Mouse (Mus musculus) myocyte (in vitro differentiated cells): Measurements from ENCODE around the gene Shisa7. TPM values are rescaled to one million over a fixed set of nuclear protein-coding genes. Genes with fewer than 3 reads are reported as not detected.
A peak's percentile ranks its signal among the peaks of the same experiment; 100 is the strongest.
"Not testable (repeated sequence)": the region's sequence is repeated elsewhere in the genome, so short reads cannot be mapped to it uniquely, and the experiment has no call there.

Experiments used
- H3K27me3 ChIP-seq: one replicate; pipeline ENCODE4 v1.6.1; 2011; ENCODE audit not compliant: control insufficient read depth, insufficient read depth, insufficient read length
- H3K36me3 ChIP-seq: one replicate; pipeline ENCODE4 v1.6.1; 2011; ENCODE audit not compliant: control insufficient read depth, insufficient read depth
- H3K4me2 ChIP-seq: one replicate; pipeline ENCODE4 v1.6.1; 2011; ENCODE audit warnings: low read depth, control low read depth
- H3K4me3 ChIP-seq: one replicate; pipeline ENCODE4 v1.5.1; 2011; ENCODE audit warnings: mild to moderate bottlenecking, control low read depth, moderate library complexity
- H3K79me2 ChIP-seq: one replicate; pipeline ENCODE4 v1.6.1; 2011; ENCODE audit not compliant: control insufficient read depth, insufficient read depth
- H3ac ChIP-seq: one replicate; pipeline ENCODE4 v1.6.1; 2011; ENCODE audit not compliant: control insufficient read depth, insufficient read length
- CEBPB ChIP-seq: IDR thresholded peaks from 2 replicates; pipeline ENCODE4 v1.6.1; 2011; ENCODE audit warnings: mild to moderate bottlenecking, moderate library complexity; ENCODE audit not compliant: poor library complexity, insufficient read depth, severe bottlenecking
- E2F4 ChIP-seq: IDR thresholded peaks from one replicate; pipeline ENCODE4 v1.6.1; 2011; ENCODE audit warnings: mild to moderate bottlenecking, control low read depth, moderate library complexity; ENCODE audit not compliant: insufficient read depth
- MAX ChIP-seq: IDR thresholded peaks from one replicate; pipeline ENCODE4 v1.6.1; 2011; ENCODE audit warnings: low read depth, mild to moderate bottlenecking, control low read depth
- MYOD1 ChIP-seq, 3 experiments: IDR thresholded peaks; one replicate each; pipeline ENCODE4 v1.6.1; 2011; ENCODE audit warnings: control low read depth in 2 of 3, low read depth in 2 of 3, mild to moderate bottlenecking in 2 of 3, moderate library complexity in 1 of 3; ENCODE audit not compliant: insufficient read length in 2 of 3, control insufficient read depth in 1 of 3
- MYOG ChIP-seq, 3 experiments: IDR thresholded peaks; one replicate each; pipeline ENCODE4 v1.6.1; 2011; ENCODE audit warnings: control low read depth in 2 of 3, low read depth in 2 of 3, mild to moderate bottlenecking in 2 of 3; ENCODE audit not compliant: insufficient read length in 2 of 3, control insufficient read depth in 1 of 3, insufficient read depth in 1 of 3
- POLR2A ChIP-seq: IDR thresholded peaks from one replicate; pipeline ENCODE4 v1.6.1; 2011; ENCODE audit warnings: low read depth, mild to moderate bottlenecking, control low read depth, moderate library complexity; ENCODE audit not compliant: insufficient read length
- POLR2AphosphoS2 ChIP-seq: IDR thresholded peaks from one replicate; pipeline ENCODE4 v1.6.1; 2011; ENCODE audit warnings: low read depth, control low read depth; ENCODE audit not compliant: insufficient read length
- REST ChIP-seq: IDR thresholded peaks from one replicate; pipeline ENCODE4 v1.6.1; 2011; ENCODE audit warnings: mild to moderate bottlenecking, control low read depth, moderate library complexity; ENCODE audit not compliant: insufficient read depth, insufficient read length
- SRF ChIP-seq: IDR thresholded peaks from one replicate; pipeline ENCODE4 v1.6.1; 2011; ENCODE audit warnings: low read depth; ENCODE audit not compliant: control insufficient read depth, insufficient read length
- TCF12 ChIP-seq: IDR thresholded peaks from one replicate; pipeline ENCODE4 v1.6.1; 2011; ENCODE audit warnings: mild to moderate bottlenecking, control low read depth; ENCODE audit not compliant: poor library complexity, insufficient read depth, severe bottlenecking
- TCF3 ChIP-seq: IDR thresholded peaks from one replicate; pipeline ENCODE4 v1.6.1; 2011; ENCODE audit warnings: low read depth, control low read depth; ENCODE audit not compliant: insufficient read length
- USF1 ChIP-seq: IDR thresholded peaks from one replicate; pipeline ENCODE4 v1.6.1; 2011; ENCODE audit warnings: low read depth, mild to moderate bottlenecking, control low read depth, moderate library complexity
- polyA plus RNA-seq: library from polyadenylated mRNA; unstranded; fragments of >200 nt; fragmentation: generic; extraction: Trizol; gene quantifications from one replicate; pipeline ENCODE4 v1.2.1, GENCODE M21; 2012; ENCODE audit warnings: missing spikeins

Gene Shisa7
- polyA plus RNA-seq, 1 experiment, result not detected

DNA sequence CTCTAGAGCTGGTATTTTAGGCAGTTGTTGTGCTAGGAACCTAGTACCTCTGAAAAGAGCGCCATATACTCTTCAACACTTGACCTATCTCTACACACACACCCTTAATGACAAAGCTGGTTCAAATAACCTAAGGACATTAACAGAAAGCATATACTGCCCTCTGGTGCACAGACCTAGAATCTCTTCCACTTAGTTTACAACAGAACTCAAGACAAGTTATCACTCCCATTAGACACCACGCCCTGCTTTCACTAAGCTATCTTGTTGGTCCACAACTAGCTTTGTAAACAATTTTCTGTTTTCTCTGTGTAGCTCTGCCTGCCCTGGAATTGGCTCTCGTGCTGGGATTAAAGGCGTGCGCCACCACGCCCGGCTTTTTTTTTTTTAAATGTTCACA lies 37.8 kb downstream of the Shisa7 start:
- no peak overlapping the region for H3K4me3 ChIP-seq
- no peak overlapping the region for H3ac ChIP-seq
- TF ChIP-seq USF1, result no peak
- TF ChIP-seq TCF3, result no peak
- TF ChIP-seq TCF12, result no peak
- TF ChIP-seq POLR2A, result no peak
- no peak for TF ChIP-seq E2F4
- no peak for TF ChIP-seq SRF
- no peak for TF ChIP-seq REST
- TF ChIP-seq POLR2AphosphoS2, result no peak
- TF ChIP-seq MYOG (IDR thresholded peaks at IDR 0.05; ENCODE audit: control insufficient read depth in 1 of 3, insufficient read depth in 1 of 3, insufficient read length in 2 of 3, low read depth in 2 of 3), result no peak
- no peak for TF ChIP-seq MAX
- no peak for TF ChIP-seq MYOD1 (IDR thresholded peaks at IDR 0.05; ENCODE audit: control insufficient read depth in 1 of 3, insufficient read length in 2 of 3, low read depth in 2 of 3)
- no peak for TF ChIP-seq CEBPB
- H3K27me3 ChIP-seq, result no peaks in the 10 kb centered on the region
- H3K4me2 ChIP-seq, result no peak overlapping the region
- peaks cover 30% of the 10 kb centered on the region for H3K36me3 ChIP-seq
- H3K79me2 ChIP-seq, result peaks cover 27% of the 10 kb centered on the region

- TF ChIP-seq MAX, result no peak
- Histone ChIP-seq H3K27me3 (no peaks in the 10 kb centered on the region), H3K79me2 (no peaks in the 10 kb centered on the region), H3K4me3 (no peak overlapping the region), H3ac (no peak overlapping the region), H3K4me2 (no peak overlapping the region), H3K36me3 (peaks cover 14% of the 10 kb centered on the region)
Observed at GRCm38 (mm10) chr7:4802247-4802646, 42.2 kb downstream of the Shisa7 start.

GRCm38 (mm10) chr7:4795767-4796433 lies 48.6 kb downstream of the Shisa7 start:
- Histone ChIP-seq H3K27me3 (no peaks in the 10 kb centered on the region), H3K79me2 (peaks cover 25% of the 10 kb centered on the region), H3K4me3 (no peak overlapping the region), H3K4me2 (no peak overlapping the region), H3ac (no peak overlapping the region), H3K36me3 (peaks cover 31% of the 10 kb centered on the region)
- no peak for TF ChIP-seq CEBPB
- no peak for TF ChIP-seq MYOD1 (IDR thresholded peaks at IDR 0.05; ENCODE audit: control insufficient read depth in 1 of 3, insufficient read length in 2 of 3, low read depth in 2 of 3)
- TF ChIP-seq MAX, result no peak
- no peak for TF ChIP-seq USF1
- peak; percentile 83 for TF ChIP-seq POLR2AphosphoS2
- peak; percentile 42 for TF ChIP-seq POLR2A

GRCm38 (mm10) chr7:4794631-4795168 lies 49.8 kb downstream of the Shisa7 start:
- H3K27me3 ChIP-seq, result no peaks in the 10 kb centered on the region
- TF ChIP-seq TCF12 (no peak), MYOG (IDR thresholded peaks at IDR 0.05; ENCODE audit: control insufficient read depth in 1 of 3, insufficient read depth in 1 of 3, insufficient read length in 2 of 3, low read depth in 2 of 3) (no peak), SRF (no peak), CEBPB (no peak), MYOD1 (IDR thresholded peaks at IDR 0.05; ENCODE audit: control insufficient read depth in 1 of 3, insufficient read length in 2 of 3, low read depth in 2 of 3) (no peak), POLR2AphosphoS2 (no peak), USF1 (no peak), REST (no peak), E2F4 (no peak), MAX (no peak), TCF3 (no peak), POLR2A (no peak)
- no peak overlapping the region for H3ac ChIP-seq
- H3K36me3 ChIP-seq, result peaks cover 31% of the 10 kb centered on the region
- peaks cover 25% of the 10 kb centered on the region for H3K79me2 ChIP-seq
- H3K4me3 ChIP-seq, result peak overlapping the region; percentile 96
- H3K4me2 ChIP-seq, result peak overlapping the region; percentile 97

- Histone ChIP-seq H3ac (peak overlapping the region; percentile 83), H3K79me2 (peaks cover 25% of the 10 kb centered on the region), H3K27me3 (no peaks in the 10 kb centered on the region), H3K4me3 (peak overlapping the region; percentile 96), H3K36me3 (peaks cover 31% of the 10 kb centered on the region), H3K4me2 (peak overlapping the region; percentile 97)
- TF ChIP-seq POLR2A, result no peak
- no peak for TF ChIP-seq MYOD1 (IDR thresholded peaks at IDR 0.05; ENCODE audit: control insufficient read depth in 1 of 3, insufficient read length in 2 of 3, low read depth in 2 of 3)
- no peak for TF ChIP-seq MAX
- no peak for TF ChIP-seq CEBPB
Observed at GRCm38 (mm10) chr7:4793674-4794073, 50.8 kb downstream of the Shisa7 start.

DNA sequence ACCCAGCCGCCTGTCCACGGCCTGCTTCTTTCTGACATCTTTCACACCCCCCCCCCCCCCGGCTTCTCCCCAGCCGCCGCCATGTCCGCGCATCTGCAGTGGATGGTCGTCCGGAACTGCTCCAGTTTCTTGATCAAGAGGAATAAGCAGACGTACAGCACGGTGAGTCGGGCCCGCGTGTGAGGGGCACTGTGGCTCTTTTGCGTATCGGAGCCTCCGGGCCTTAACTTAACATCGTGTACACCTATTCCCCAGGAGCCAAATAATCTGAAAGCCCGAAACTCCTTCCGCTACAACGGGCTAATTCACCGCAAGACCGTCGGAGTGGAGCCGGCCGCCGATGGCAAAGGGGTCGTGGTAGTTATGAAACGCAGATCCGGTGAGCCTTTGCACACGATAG lies 51.2 kb downstream of the Shisa7 start:
- not testable (repeated sequence) for H3K27me3 ChIP-seq
- peak overlapping the region; percentile 83 for H3ac ChIP-seq
- H3K79me2 ChIP-seq, result peaks cover 25% of the 10 kb centered on the region
- H3K36me3 ChIP-seq, result peaks cover 31% of the 10 kb centered on the region
- peak overlapping the region; percentile 96 for H3K4me3 ChIP-seq
- H3K4me2 ChIP-seq, result peak overlapping the region; percentile 97
